Mouse (Mus musculus) T-cell, adult 2 months (primary cell): ENCODE data around the gene Casp7.
A peak's percentile ranks its signal among the peaks of the same experiment; 100 is the strongest.
"Not testable (repeated sequence)": the region's sequence is repeated elsewhere in the genome, so short reads cannot be mapped to it uniquely, and the experiment has no call there.

Source experiments
- DNase-seq: peaks from one replicate; pipeline ENCODE4 v3.0.0; 2022; ENCODE audit warnings: low spot score

Casp7 gene

GRCm38 (mm10) chr19:56385546-56385945 is 11.4 kb upstream of the Casp7 start:
- DNase-seq, result no peak

- DNase-seq, result no peak
These were observed 10.8 kb upstream of the Casp7 start for GRCm38 (mm10) chr19:56386095-56386494.

- no peak for DNase-seq
These were observed 9.1 kb upstream of the Casp7 start for GRCm38 (mm10) chr19:56387726-56388302.

GRCm38 (mm10) chr19:56389176-56389575 is 7.8 kb upstream of the Casp7 start:
- no peak for DNase-seq

- no peak for DNase-seq
These were observed 7.0 kb upstream of the Casp7 start, which contains the start of gene Nrap for GRCm38 (mm10) chr19:56389879-56390278. TSS of gene Nrap (minus strand) at chr19:56390037.

DNA sequence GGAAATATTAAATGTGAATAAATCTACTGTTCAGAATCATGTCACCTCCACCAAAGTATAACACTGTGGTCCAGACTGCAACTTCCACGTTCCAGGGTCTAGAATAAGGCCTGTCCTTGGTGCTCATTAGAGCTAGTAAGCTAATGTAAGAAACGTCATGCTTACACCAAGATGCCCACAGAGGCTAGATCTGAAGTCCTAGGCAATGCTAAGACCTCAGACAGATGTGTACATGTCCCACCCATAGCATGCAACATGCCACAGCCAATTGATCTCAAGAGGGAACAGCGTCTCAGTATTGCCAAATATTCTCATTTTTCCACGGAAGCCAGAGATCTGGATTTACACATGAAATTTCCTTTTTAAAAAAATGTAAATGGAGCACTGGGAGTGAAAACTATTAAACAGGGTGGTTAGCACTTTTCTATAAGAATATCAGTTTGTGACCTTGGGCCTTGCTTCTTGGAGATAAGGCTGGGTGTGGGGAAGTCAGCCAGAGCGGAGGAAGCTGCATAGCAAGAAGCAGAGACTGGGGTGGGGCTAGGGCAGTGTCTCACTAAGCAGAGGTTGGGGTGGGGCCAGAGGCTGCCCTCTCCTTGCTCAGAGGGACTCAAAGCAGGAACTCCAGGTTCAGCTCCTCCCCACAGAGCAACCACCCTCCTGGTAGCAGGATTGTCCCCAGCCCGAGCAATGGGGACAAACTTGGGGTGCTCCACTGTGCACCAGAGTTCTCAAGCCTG is 5.5 kb upstream of the Casp7 start:
- DNase-seq, result no peak

GRCm38 (mm10) chr19:56393311-56393866 is 3.5 kb upstream of the Casp7 start:
- no peak for DNase-seq

GRCm38 (mm10) chr19:56395183-56395935 is 1.6 kb upstream of the Casp7 start:
- DNase-seq, result no peak

DNA sequence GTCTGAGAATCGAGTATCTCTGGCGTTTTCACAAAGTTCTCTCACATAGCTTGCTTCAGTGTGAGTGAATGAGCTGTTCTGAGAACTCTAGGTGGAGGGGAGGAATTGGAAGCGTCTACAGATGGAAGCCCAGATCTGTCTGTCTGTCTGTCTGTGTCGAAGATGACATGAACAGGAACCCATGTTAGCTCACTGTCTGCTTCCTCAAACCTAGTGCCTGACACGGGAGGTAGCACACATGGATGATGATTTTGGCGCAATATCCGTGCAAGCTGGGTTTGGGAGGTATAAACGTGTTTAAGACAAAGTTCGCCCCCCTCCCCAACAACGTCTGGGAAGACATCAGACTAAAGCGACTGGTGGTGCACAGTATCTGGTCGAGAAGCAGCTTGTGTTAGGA is 702 bp upstream of the Casp7 start:
- DNase-seq, result no peak

DNA sequence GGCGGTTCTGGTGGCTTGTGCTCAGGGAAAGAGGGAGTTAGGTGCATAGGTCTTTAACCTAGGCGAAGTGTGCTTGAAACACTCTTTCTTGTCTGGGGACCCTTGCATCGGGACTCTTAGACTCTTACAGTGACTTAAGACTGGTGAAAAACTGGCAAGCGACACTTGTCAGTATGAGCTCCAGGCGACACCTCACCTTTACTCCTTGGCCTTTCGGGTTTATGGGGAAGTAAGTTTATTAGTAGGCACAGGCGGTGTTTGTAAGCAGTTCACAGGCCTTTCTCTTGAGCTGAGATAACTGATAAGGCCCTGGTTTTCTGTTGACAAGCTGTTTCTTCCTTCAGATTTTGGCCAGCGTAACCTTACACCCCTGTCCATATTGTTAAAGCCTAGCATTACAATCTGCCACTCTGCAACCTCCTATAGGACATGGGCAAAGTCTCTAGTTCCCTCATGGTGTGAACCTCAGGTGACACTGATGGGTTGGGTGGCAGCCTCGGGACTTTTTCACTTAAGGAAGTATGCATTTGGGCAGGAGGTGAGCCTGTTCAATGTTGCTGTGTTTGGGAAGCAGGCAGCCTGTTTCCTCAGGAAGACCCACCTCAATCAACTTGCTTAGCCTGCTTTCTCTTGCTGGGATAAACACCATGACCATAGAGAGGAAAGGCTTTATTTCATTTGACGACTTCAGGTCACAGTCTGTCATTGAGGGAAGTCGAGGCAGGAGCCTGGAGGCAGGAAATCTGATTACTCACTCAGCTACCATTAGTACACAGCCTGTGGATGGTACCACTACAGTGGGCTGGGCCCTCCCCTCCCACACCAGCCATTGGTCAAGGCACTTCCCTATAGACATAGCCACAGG is 966 bp downstream of the Casp7 start:
- DNase-seq, result no peak

DNA sequence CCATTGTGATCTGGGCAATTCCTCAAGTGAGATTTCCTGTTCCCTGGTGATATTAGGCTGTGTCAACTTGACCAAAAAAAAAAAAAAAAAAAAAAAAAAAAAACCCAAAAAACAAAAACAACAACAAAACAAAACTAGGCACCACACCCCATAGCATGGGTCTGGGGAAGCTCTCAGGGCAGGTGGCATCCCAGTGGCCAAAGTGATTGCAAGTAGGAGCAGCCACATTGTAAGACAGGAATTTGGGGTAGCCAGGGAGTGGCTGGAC is 1.5 kb downstream of the Casp7 start:
- no peak for DNase-seq

GRCm38 (mm10) chr19:56400200-56400599 is 3.3 kb downstream of the Casp7 start:
- DNase-seq, result peak; percentile 75

DNA sequence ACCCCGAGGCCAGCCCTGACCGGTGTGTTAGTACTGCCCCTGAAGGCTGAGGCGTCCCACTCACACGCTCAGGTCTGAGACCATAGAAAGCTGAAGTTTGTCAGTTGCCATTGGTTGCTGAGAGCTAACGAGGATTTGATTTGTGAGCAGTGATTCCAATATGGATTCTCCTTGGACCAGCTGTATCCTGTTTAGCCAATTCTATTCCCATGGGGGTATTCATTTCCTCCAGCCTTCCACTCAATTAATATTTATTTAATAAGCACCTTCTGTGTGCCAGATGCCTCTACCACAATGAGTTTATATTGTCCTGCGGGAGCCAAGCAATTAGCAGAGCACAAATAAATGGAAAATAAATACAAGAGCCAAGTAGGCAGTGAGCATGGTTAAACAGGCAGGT is 4.9 kb downstream of the Casp7 start:
- no peak for DNase-seq

GRCm38 (mm10) chr19:56405824-56406223 is 8.9 kb downstream of the Casp7 start:
- DNase-seq, result no peak

DNA sequence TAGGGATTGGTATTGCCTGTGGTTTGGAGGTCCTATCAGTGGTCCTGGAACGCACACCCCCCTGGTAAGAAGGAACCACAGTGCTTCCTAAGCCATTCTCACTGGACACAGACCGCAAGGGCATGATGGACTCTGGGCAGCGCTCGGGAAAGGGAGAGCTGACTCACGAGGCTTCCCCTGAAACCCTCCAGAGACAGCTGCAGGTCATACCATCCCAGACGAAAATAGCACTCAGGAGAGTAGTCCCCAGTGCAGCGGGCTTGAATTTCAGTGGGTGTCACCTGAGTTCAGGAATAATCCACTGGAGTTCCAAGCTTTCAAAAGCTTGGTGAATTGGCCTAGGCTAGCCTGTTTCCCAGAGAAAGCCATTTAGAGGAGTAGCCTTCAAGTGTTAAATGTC is 9.7 kb downstream of the Casp7 start:
- no peak for DNase-seq

GRCm38 (mm10) chr19:56409884-56410283 is 13.0 kb downstream of the Casp7 start:
- DNase-seq, result not testable (repeated sequence)

GRCm38 (mm10) chr19:56418404-56418803 is 21.5 kb downstream of the Casp7 start:
- DNase-seq, result no peak

DNA sequence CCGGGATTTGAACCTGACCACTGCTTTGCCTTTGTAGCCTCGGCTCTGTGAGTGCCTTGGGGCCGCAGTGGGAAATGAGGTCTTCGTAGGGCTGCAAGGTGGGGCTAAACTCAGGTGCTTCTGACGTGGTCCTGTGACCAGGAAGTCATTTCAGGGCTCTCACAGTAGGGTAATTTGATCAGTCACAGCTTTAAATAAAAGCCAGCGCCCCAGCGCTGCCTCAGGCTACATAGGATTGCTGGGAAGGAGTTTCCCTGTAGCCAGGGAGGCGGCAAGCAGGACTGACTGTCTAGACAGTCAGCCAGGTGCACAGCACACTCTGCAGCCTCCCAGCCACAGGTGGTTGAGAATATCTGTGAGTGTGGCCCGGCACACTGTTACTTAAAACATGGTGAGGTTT is 22.5 kb downstream of the Casp7 start:
- DNase-seq, result no peak

- no peak for DNase-seq
These were observed 23.4 kb downstream of the Casp7 start for GRCm38 (mm10) chr19:56420345-56420744.

- peak; percentile 26 for DNase-seq
These were observed 25.8 kb downstream of the Casp7 start for GRCm38 (mm10) chr19:56422476-56423338.

DNA sequence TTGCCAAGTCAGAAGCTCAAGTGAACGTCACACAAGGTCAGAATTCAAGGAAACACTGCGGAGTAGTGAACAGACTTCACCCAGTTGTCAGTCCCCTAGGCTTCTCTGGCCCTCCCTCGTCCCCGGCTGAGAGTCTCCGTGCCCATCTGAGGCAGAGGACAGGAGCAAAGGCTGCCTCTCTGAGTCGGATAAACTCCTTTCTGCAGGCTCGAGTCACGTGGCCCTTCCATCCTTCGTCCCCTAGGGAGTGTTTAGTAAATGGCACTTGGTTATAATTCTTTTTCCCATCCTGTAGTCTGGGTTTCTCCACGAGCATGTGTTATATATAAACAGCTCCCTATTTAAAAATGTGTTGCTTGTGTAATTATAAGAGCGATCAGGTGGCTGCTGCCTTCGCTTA is 26.4 kb downstream of the Casp7 start:
- no peak for DNase-seq
